Mouse (Mus musculus): ENCODE data around the gene Evi2. TPM values are rescaled to one million over a fixed set of nuclear protein-coding genes. Genes with fewer than 3 reads are reported as not detected.

Gene Evi2
- polyA plus RNA-seq, 1 experiment from 2014 or later: 0.43 TPM

GRCm38 (mm10) chr11:79524310-79524575, 6.1 kb downstream of the Evi2 start:
- no peaks in the 10 kb centered on the region for H3K9me3 ChIP-seq (replicated peaks)
- ATAC-seq (ENCODE audit: low read depth) (no peak), DNase-seq (no peak)
- H3K4me1 ChIP-seq (replicated peaks): peaks cover 47% of the 10 kb centered on the region
- H3K27me3 ChIP-seq: no peaks in the 10 kb centered on the region
- 61% methylated on average over 1 of the region's 1 CpGs for WGBS (ENCODE audit: insufficient replicate concordance)
- H3K27ac ChIP-seq: peak overlapping the region; percentile 59; the same call in 1 of the 2 replicates
- H3K4me3 ChIP-seq (replicated peaks): no peak overlapping the region
- H3K9ac ChIP-seq: 0 out of 2 replicates have a peak overlapping the region, but pooled peaks have one; percentile 3
- peak overlapping the region; percentile 41 for H3K4me2 ChIP-seq
- H3K36me3 ChIP-seq: no peaks in the 10 kb centered on the region

GRCm38 (mm10) chr11:79523560-79524309, 6.7 kb downstream of the Evi2 start, which contains the start of gene Evi2b:
TSS of gene Evi2b (minus strand) at chr11:79523762.
- Histone ChIP-seq H3K9ac (0 out of 2 replicates have a peak within 1 kb of the TSS, but pooled peaks have one; percentile 3), H3K4me1 (replicated peaks) (peaks cover 47% of the 10 kb centered on the region), H3K4me2 (peak within 1 kb of the TSS; percentile 41), H3K27ac (peak within 1 kb of the TSS; percentile 59; the same call in 1 of the 2 replicates), H3K36me3 (no peaks in the 10 kb centered on the region), H3K9me3 (replicated peaks) (no peaks in the 10 kb centered on the region), H3K27me3 (no peaks in the 10 kb centered on the region), H3K4me3 (replicated peaks) (peak within 1 kb of the TSS; percentile 42)
- 18% methylated on average over 10 of the region's 10 CpGs for WGBS (ENCODE audit: insufficient replicate concordance)
- ATAC-seq (ENCODE audit: low read depth) (no peak), DNase-seq (no peak)

GRCm38 (mm10) chr11:79522944-79523343, 7.4 kb downstream of the Evi2 start:
- Histone ChIP-seq H3K9me3 (replicated peaks) (no peaks in the 10 kb centered on the region), H3K4me3 (replicated peaks) (peak overlapping the region; percentile 28), H3K36me3 (no peaks in the 10 kb centered on the region), H3K4me1 (replicated peaks) (peaks cover 43% of the 10 kb centered on the region), H3K27me3 (no peaks in the 10 kb centered on the region), H3K9ac (no peak overlapping the region), H3K4me2 (peak overlapping the region; percentile 21; the same call in 1 of the 2 replicates), H3K27ac (no peak overlapping the region)
- DNase-seq: no peak
- no peak for ATAC-seq (ENCODE audit: low read depth)
- WGBS (ENCODE audit: insufficient replicate concordance): 11% methylated on average over 1 of the region's 1 CpGs

GRCm38 (mm10) chr11:79521930-79522329, 8.5 kb downstream of the Evi2 start:
- Histone ChIP-seq H3K9ac (no peak overlapping the region), H3K36me3 (no peaks in the 10 kb centered on the region), H3K27ac (no peak overlapping the region), H3K4me3 (replicated peaks) (no peak overlapping the region), H3K4me2 (peak overlapping the region; percentile 21; the same call in 1 of the 2 replicates), H3K9me3 (replicated peaks) (no peaks in the 10 kb centered on the region), H3K4me1 (replicated peaks) (peaks cover 34% of the 10 kb centered on the region), H3K27me3 (no peaks in the 10 kb centered on the region)
- no peak for ATAC-seq (ENCODE audit: low read depth)
- no peak for DNase-seq

- Histone ChIP-seq H3K9me3 (replicated peaks) (no peaks in the 10 kb centered on the region), H3K9ac (no peak overlapping the region), H3K36me3 (peaks cover 2% of the 10 kb centered on the region; the same call in 1 of the 2 replicates), H3K27me3 (no peaks in the 10 kb centered on the region), H3K27ac (no peak overlapping the region), H3K4me1 (replicated peaks) (peaks cover 27% of the 10 kb centered on the region), H3K4me2 (peak overlapping the region; percentile 18), H3K4me3 (replicated peaks) (no peak overlapping the region)
- ATAC-seq (ENCODE audit: low read depth) (no peak), DNase-seq (no peak)
Observed at GRCm38 (mm10) chr11:79520772-79521171, 9.6 kb downstream of the Evi2 start.

- Histone ChIP-seq H3K27me3 (no peaks in the 10 kb centered on the region), H3K9me3 (replicated peaks) (no peaks in the 10 kb centered on the region), H3K27ac (no peak overlapping the region), H3K4me2 (no peak overlapping the region), H3K36me3 (peaks cover 10% of the 10 kb centered on the region), H3K9ac (no peak overlapping the region), H3K4me3 (replicated peaks) (no peak overlapping the region), H3K4me1 (replicated peaks) (peaks cover 31% of the 10 kb centered on the region)
- ATAC-seq (ENCODE audit: low read depth) (no peak), DNase-seq (no peak)
- WGBS (ENCODE audit: insufficient replicate concordance): 12% methylated on average over 1 of the region's 1 CpGs
Observed at GRCm38 (mm10) chr11:79519878-79520291, 10.5 kb downstream of the Evi2 start.

GRCm38 (mm10) chr11:79519299-79519698, 11.1 kb downstream of the Evi2 start:
- no peaks in the 10 kb centered on the region for H3K27me3 ChIP-seq
- WGBS (ENCODE audit: insufficient replicate concordance): 54% methylated on average over 6 of the region's 6 CpGs
- H3K4me3 ChIP-seq (replicated peaks): no peak overlapping the region
- H3K4me1 ChIP-seq (replicated peaks): peaks cover 30% of the 10 kb centered on the region
- no peaks in the 10 kb centered on the region for H3K9me3 ChIP-seq (replicated peaks)
- no peak overlapping the region for H3K27ac ChIP-seq
- peak overlapping the region; percentile 12; the same call in 1 of the 2 replicates for H3K4me2 ChIP-seq
- ATAC-seq (ENCODE audit: low read depth) (no peak), DNase-seq (no peak)
- H3K9ac ChIP-seq: no peak overlapping the region
- H3K36me3 ChIP-seq: peaks cover 10% of the 10 kb centered on the region

- Histone ChIP-seq H3K27me3 (no peaks in the 10 kb centered on the region), H3K9ac (no peak overlapping the region), H3K36me3 (peaks cover 10% of the 10 kb centered on the region), H3K9me3 (replicated peaks) (no peaks in the 10 kb centered on the region), H3K4me1 (replicated peaks) (peaks cover 17% of the 10 kb centered on the region), H3K4me3 (replicated peaks) (no peak overlapping the region), H3K4me2 (no peak overlapping the region), H3K27ac (no peak overlapping the region)
- WGBS (ENCODE audit: insufficient replicate concordance): 80% methylated on average over 2 of the region's 2 CpGs
- DNase-seq (no peak), ATAC-seq (ENCODE audit: low read depth) (no peak)
Observed at GRCm38 (mm10) chr11:79515798-79516197, 14.6 kb downstream of the Evi2 start.

GRCm38 (mm10) chr11:79515331-79515730, 15.1 kb downstream of the Evi2 start:
- DNase-seq (no peak), ATAC-seq (ENCODE audit: low read depth) (no peak)
- Histone ChIP-seq H3K4me1 (replicated peaks) (peaks cover 14% of the 10 kb centered on the region), H3K9me3 (replicated peaks) (no peaks in the 10 kb centered on the region), H3K4me2 (no peak overlapping the region), H3K4me3 (replicated peaks) (no peak overlapping the region), H3K36me3 (peaks cover 10% of the 10 kb centered on the region), H3K9ac (no peak overlapping the region), H3K27ac (no peak overlapping the region), H3K27me3 (no peaks in the 10 kb centered on the region)
- WGBS (ENCODE audit: insufficient replicate concordance): 80% methylated on average over 6 of the region's 6 CpGs

GRCm38 (mm10) chr11:79511970-79512369, 18.4 kb downstream of the Evi2 start:
- no peak overlapping the region for H3K27ac ChIP-seq
- H3K9me3 ChIP-seq (replicated peaks): no peaks in the 10 kb centered on the region
- no peaks in the 10 kb centered on the region for H3K27me3 ChIP-seq
- H3K9ac ChIP-seq: no peak overlapping the region
- peaks cover 4% of the 10 kb centered on the region; the same call in 1 of the 2 replicates for H3K4me1 ChIP-seq (replicated peaks)
- no peak overlapping the region for H3K4me3 ChIP-seq (replicated peaks)
- 77% methylated on average over 3 of the region's 3 CpGs for WGBS (ENCODE audit: insufficient replicate concordance)
- no peak overlapping the region for H3K4me2 ChIP-seq
- no peak for ATAC-seq (ENCODE audit: low read depth)
- DNase-seq: no peak
- peaks cover 10% of the 10 kb centered on the region for H3K36me3 ChIP-seq

GRCm38 (mm10) chr11:79504506-79504905, 25.9 kb downstream of the Evi2 start:
- Histone ChIP-seq H3K36me3 (no peaks in the 10 kb centered on the region), H3K4me3 (replicated peaks) (no peak overlapping the region), H3K9ac (no peak overlapping the region), H3K4me2 (no peak overlapping the region), H3K27me3 (no peaks in the 10 kb centered on the region), H3K27ac (no peak overlapping the region), H3K4me1 (replicated peaks) (0 out of 2 replicates have a peak, but pooled peaks cover 4% of the 10 kb centered on the region), H3K9me3 (replicated peaks) (no peaks in the 10 kb centered on the region)
- ATAC-seq (ENCODE audit: low read depth): no peak
- DNase-seq: no peak
- 77% methylated on average over 7 of the region's 7 CpGs for WGBS (ENCODE audit: insufficient replicate concordance)

GRCm38 (mm10) chr11:79503845-79504244, 26.5 kb downstream of the Evi2 start, which contains the start of gene Omg:
TSS of gene Omg (minus strand) at chr11:79504084.
- DNase-seq (no peak), ATAC-seq (ENCODE audit: low read depth) (no peak)
- Histone ChIP-seq H3K4me2 (no peak within 1 kb of the TSS), H3K4me1 (replicated peaks) (0 out of 2 replicates have a peak, but pooled peaks cover 4% of the 10 kb centered on the region), H3K9ac (no peak within 1 kb of the TSS), H3K4me3 (replicated peaks) (no peak within 1 kb of the TSS), H3K27ac (no peak within 1 kb of the TSS), H3K27me3 (no peaks in the 10 kb centered on the region), H3K9me3 (replicated peaks) (no peaks in the 10 kb centered on the region), H3K36me3 (no peaks in the 10 kb centered on the region)
- WGBS (ENCODE audit: insufficient replicate concordance): 64% methylated on average over 8 of the region's 8 CpGs
